Mouse (Mus musculus) heart, adult 2 months (tissue): ENCODE measurements around the gene Zfp146.

ENCODE experiments used
- CTCF ChIP-seq: fragments of 200-600 bp; IDR thresholded peaks from 2 replicates; pipeline ENCODE4 v1.8.1; 2022; ENCODE audit warnings: antibody characterized with exemption, mild to moderate bottlenecking, moderate library complexity
- POLR2A ChIP-seq: fragments of 200-500 bp; IDR thresholded peaks from 2 replicates; pipeline ENCODE4 v1.6.1; 2011; ENCODE audit warnings: mild to moderate bottlenecking, low read depth, low read length, control low read depth; ENCODE audit not compliant: insufficient read depth

GRCm38 (mm10) chr7:30143555-30144209 is 25.9 kb downstream of the Zfp146 start:
- no peak for TF ChIP-seq POLR2A
- no peak for TF ChIP-seq CTCF
